Mouse (Mus musculus): ENCODE data around the gene Prnp.

DNA sequence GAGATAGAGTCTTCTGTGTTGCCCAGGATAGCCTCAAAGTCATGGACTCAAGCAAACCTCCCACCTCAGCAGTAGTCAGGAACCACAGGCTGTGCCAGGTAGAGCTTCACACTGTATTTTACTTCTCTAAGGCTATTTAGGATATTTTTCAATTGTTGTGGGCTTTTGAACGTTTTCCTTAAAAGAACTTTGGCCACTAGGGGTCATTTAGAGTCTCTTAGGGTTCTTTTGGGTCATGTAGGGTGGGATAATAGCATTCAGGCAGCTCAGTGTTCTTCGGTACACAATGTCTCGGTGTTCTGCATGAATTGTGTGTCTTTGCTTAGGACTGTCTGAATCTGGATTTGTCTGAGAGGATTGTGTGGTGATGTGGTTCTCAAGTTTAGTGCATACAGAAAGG is 78.2 kb downstream of the Prnp start:
- TF ChIP-seq CTCF (IDR thresholded peaks at IDR 0.05; ENCODE audit: low read depth): peak; percentile 25; the same call in 1 of the 2 replicates
- TF ChIP-seq EP300 (IDR thresholded peaks at IDR 0.05; ENCODE audit: low read depth): no peak
